Mouse (Mus musculus) kidney, adult 2 months (tissue): ENCODE data around the gene Slc6a18.

Source experiments
- CTCF ChIP-seq: fragments of 200-500 bp; conservative IDR thresholded peaks from 2 replicates; pipeline ENCODE4 v1.5.1; 2011; ENCODE audit warnings: low read depth, mild to moderate bottlenecking, control low read depth, low read length, moderate library complexity, mixed read lengths; ENCODE audit not compliant: insufficient read depth, insufficient read length
- POLR2A ChIP-seq: fragments of 200-500 bp; IDR thresholded peaks from one replicate; pipeline ENCODE4 v1.6.1; 2011; ENCODE audit warnings: low read depth, low read length, control low read depth

- TF ChIP-seq POLR2A, result no peak
- no peak for TF ChIP-seq CTCF
These were observed 42.4 kb upstream of the Slc6a18 start for GRCm38 (mm10) chr13:73720241-73720640.
